Mouse (Mus musculus) large intestine, adult 2 months (tissue): Measurements from ENCODE around the gene Zbtb21. TPM values are rescaled to one million over a fixed set of nuclear protein-coding genes. Genes with fewer than 3 reads are reported as not detected.
"Not testable (repeated sequence)": the region's sequence is repeated elsewhere in the genome, so short reads cannot be mapped to it uniquely, and the experiment has no call there.

ENCODE experiments used
- DNase-seq: peaks from one replicate; pipeline ENCODE4 v3.0.0-alpha.2; 2012; ENCODE audit warnings: low read depth, low spot score
- WGBS: fragments of 180-500 bp; shearing (Covaris S2); methylation state at CpG from one replicate; pipeline ENCODE4 v1.1.7; 2018; 5-methylcytosine and 5-hydroxymethylcytosine counted together
- polyA plus RNA-seq: library from polyadenylated mRNA; depleted of rRNA; stranded (reverse); fragments of >200 nt; gene quantifications from 2 replicates; pipeline ENCODE4 v1.2.3, GENCODE M21; 2012; rRNA removed

Zbtb21 gene
- polyA plus RNA-seq: 9.8 and 13.7 TPM in 2 replicates

GRCm38 (mm10) chr16:97962151-97962948 lies at the start of gene Zbtb21, which contains the start of gene C2cd2:
Gene Zbtb21 (minus strand): TSS chr16:97962622.
Gene C2cd2 (minus strand): TSS chr16:97962598.
- DNase-seq: peak; percentile 89
- under 1% methylated on average over 78 of the region's 78 CpGs for WGBS

- not testable (repeated sequence) for DNase-seq
- 1% methylated on average over 8 of the region's 8 CpGs for WGBS
These were observed 34.9 kb upstream of the Zbtb21 start for GRCm38 (mm10) chr16:97997383-97997731.

DNA sequence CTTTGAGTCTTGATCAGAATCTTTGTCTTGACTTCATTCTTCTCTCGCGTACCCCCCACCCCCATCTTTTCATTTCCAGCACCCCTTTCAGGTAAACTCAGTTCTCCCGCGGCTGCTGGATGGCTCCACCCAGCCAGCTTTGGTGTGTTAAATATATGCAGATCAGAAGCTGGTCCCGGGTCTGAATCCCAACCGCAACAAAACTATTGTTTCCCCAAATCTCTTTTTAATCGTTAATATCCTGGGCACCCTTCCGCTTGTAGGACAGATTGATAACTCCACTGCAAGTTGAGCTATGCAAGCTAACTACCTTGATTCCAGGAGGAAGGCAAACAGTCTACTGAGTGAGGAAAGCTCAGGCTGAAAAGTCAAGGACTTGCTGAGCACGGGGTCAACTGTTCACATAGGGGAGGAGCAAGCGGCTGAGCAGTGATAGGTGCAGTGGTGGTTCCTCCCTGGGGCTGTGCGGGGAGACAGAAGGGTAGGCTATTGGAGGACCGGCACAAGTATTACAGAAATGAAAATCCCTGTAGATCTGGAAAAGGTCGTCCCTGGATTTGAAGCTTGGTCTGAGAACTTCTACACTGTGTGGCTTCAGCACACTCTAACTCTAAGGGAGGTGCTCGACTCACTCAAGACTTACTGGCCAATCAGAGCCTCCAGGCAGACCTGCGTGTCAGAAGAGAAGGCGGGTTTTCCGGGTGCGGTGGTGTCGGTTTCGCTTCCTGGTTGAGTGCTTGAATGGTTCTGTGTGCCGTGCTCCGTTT lies 34.4 kb upstream of the Zbtb21 start, which contains the start of gene B230307C23Rik:
Gene B230307C23Rik (plus strand): TSS at position 700 of the 767 bp plus-strand sequence.
- WGBS: 2% methylated on average over 22 of the region's 22 CpGs

GRCm38 (mm10) chr16:97995849-97996615 lies 33.6 kb upstream of the Zbtb21 start:
- 3% methylated on average over 1 of the region's 1 CpGs for WGBS
- DNase-seq: no peak

More for the DNA sequence above, 34.4 kb upstream of the Zbtb21 start, which contains the start of gene B230307C23Rik:
- DNase-seq: peak; percentile 88

- DNase-seq: not testable (repeated sequence)
- 76% methylated on average over 3 of the region's 3 CpGs for WGBS
These were observed 30.1 kb upstream of the Zbtb21 start for GRCm38 (mm10) chr16:97992477-97992876.

DNA sequence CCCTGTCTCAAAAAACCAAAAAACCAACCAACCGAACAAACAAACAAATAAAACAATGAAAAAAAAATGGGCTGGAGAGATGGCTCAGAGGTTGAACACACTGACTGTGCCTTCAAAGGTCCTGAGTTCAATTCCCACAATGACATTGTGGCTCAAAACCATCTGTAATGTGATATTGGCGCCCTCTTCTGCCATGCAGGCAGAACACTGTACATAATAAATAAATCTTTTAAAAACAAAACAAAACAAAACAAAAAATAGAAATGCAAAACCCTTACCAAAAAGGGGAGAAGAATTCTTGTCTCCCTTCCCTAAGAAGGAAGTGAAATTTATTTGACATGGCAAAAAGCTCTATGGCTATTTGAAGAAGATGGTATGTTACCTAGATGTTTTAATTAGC lies 29.1 kb upstream of the Zbtb21 start:
- WGBS: 82% methylated on average over 2 of the region's 2 CpGs

GRCm38 (mm10) chr16:97984589-97984988 lies 22.2 kb upstream of the Zbtb21 start:
- 71% methylated on average over 5 of the region's 5 CpGs for WGBS
- DNase-seq: no peak

More for the DNA sequence above, 29.1 kb upstream of the Zbtb21 start:
- DNase-seq: no peak

DNA sequence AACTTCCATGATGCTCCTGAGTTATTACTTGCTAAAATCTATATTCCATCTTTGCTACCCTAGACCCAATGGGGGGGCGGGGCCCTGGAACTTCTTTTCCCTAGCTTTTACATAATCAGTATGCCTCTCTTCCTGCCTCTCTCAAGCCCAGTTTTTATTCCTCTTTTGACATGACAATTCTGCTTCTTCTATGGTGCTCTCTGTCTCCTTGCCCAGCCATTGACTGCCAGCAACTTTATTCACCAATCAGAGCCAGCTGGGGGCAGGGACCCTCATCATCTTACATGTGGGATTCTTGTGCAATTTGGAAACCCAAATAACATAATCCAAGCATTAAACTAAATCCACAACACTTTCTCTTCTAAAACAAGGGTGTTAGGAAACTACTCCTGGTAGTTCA lies 18.9 kb upstream of the Zbtb21 start:
- 91% methylated on average over 1 of the region's 1 CpGs for WGBS
- DNase-seq: no peak

- WGBS: 94% methylated on average over 3 of the region's 3 CpGs
- DNase-seq: no peak
These were observed 15.3 kb upstream of the Zbtb21 start for GRCm38 (mm10) chr16:97977722-97978121.

GRCm38 (mm10) chr16:97977277-97977676 lies 14.9 kb upstream of the Zbtb21 start:
- no peak for DNase-seq
- WGBS: 63% methylated on average over 1 of the region's 1 CpGs

DNA sequence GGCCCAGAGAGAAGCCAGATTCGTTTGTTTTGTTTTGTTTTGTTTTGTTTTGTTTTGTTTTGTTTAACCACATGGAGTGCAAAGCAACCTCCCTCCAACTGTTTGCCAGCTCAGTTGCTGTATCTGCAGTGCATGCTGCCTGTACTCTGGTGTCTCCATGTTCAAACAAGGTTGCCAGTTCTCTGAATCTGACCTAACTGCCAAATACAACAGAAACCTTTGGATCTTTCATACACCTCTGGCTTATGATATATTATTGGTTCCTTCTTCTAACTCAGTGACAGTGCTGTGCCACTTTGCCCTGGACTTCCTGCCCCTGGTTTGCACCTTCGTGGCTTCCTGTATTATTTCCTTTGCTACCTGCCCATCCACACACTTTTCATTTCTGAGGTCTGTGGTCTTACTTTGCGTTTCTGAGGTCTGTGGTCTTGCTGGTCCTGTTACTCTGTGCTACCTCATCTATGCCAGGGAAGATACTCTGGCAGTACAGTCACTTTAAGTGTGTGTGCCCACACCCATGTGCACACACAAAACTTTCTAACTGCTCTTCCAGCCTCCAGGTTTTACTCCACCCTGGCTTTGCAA lies 1.6 kb upstream of the Zbtb21 start:
- 81% methylated on average over 3 of the region's 3 CpGs for WGBS
- no peak for DNase-seq

GRCm38 (mm10) chr16:97961381-97962150 lies 856 bp downstream of the Zbtb21 start:
- 1% methylated on average over 36 of the region's 36 CpGs for WGBS
- no peak for DNase-seq

DNA sequence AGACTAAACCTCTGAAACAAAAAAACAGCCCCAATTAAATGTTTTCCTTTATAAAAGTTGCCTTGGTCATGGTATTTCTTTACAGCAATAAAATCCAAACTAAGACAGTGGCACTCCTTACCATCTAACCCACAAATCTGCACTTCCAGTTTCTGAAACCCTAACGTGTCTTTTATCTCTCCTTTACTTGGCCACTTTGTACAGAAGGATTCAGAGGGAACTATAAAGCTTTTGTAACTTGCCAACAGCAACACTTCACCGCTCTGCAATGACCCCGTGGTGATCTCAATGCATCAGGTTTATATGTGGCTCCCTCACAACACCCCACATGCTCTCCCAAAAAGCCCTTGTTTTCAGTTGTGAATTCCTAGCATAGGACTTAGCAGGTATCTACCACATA lies 2.1 kb downstream of the Zbtb21 start:
- DNase-seq: no peak
- 92% methylated on average over 3 of the region's 3 CpGs for WGBS

GRCm38 (mm10) chr16:97958401-97958973 lies 3.9 kb downstream of the Zbtb21 start:
- DNase-seq: no peak

DNA sequence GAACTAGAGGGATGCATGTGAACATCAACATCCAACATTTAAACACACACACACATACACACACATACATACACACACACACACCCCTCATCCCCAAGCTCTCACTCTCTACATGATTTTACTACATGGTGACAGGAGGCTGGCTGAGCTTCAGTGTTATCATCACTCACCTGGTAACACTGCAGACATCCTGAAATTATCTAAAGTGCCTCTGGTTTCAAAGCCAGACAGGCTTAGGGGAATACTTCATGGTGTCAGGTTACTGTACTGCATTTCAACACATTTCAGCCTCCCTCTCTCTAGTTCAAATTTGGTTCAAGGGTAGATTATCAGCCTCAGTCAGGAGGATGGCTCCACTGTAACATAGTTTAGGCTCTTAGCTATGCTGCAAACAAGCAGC lies 4.8 kb downstream of the Zbtb21 start:
- DNase-seq: no peak

GRCm38 (mm10) chr16:97956011-97956410 lies 6.4 kb downstream of the Zbtb21 start:
- DNase-seq: no peak
- 78% methylated on average over 2 of the region's 2 CpGs for WGBS

- 46% methylated on average over 2 of the region's 2 CpGs for WGBS
- no peak for DNase-seq
These were observed 9.1 kb downstream of the Zbtb21 start for GRCm38 (mm10) chr16:97953300-97953699.

DNA sequence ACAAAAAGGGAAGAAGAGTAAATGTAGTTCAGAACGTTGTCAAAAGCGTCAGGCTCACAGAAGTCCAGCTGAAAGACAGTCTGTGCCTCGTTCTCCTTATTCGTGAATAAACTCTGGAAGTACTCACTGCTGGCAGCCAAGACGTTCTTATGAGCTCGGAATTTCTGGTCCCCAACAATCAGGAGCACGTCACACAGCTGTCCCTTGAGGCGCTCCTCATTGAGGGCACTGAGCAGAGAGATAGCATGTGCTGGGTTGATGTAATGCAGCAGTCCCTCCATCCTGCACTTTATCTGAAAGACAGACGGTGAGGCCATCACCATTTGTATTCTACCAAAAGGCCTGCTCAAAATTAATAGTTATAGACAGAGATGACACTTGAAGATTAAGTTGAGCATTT lies 9.6 kb downstream of the Zbtb21 start:
- no peak for DNase-seq
- 90% methylated on average over 9 of the region's 9 CpGs for WGBS

DNA sequence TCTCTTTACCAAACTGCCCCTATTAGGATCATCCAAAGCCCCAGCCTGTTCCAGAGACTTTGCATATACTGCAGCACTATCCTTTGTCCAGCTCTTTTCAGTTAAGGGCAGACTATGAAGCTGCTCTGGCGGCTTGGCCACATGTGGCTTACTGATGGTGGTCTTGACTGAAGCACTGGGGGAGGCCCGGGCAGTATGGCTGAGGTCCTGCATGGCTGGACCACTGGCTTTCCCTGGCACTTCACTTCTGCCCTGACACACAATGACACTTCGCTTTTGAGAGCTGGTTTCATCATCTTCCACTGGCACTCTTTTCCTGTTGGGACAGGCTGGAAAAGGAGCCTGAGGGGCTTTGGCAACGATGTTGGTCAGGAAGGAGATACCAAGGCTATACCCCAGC lies 10.1 kb downstream of the Zbtb21 start:
- DNase-seq: no peak
- WGBS: 95% methylated on average over 4 of the region's 4 CpGs
